Mouse (Mus musculus): ENCODE measurements around the gene Tubd1. TPM values are rescaled to one million over a fixed set of nuclear protein-coding genes. Genes with fewer than 3 reads are reported as not detected.
A peak's percentile ranks its signal among the peaks of the same experiment; 100 is the strongest.

The Tubd1 gene
- polyA plus RNA-seq, 1 experiment from 2014 or later, result 5.8 TPM

- Histone ChIP-seq H3K4me2 (replicated peaks) (peak overlapping the region; percentile 40), H3K4me3 (replicated peaks; ENCODE audit: low read length) (no peak overlapping the region), H3K36me3 (replicated peaks; ENCODE audit: control insufficient read depth, insufficient read depth) (peaks cover 10% of the 10 kb centered on the region), H3K27me3 (ENCODE audit: control insufficient read depth, insufficient read depth, low read length) (no peaks in the 10 kb centered on the region), H3K27ac (no peak overlapping the region), H3K9me3 (ENCODE audit: control insufficient read depth, low read length) (no peaks in the 10 kb centered on the region), H3K9ac (peak overlapping the region; percentile 6; the same call in 1 of the 2 replicates), H3K4me1 (replicated peaks; ENCODE audit: control insufficient read depth, insufficient read depth, low read length) (no peaks in the 10 kb centered on the region)
- no peak for DNase-seq (ENCODE audit: low spot score)
- 25% methylated on average over 12 of the region's 12 CpGs for WGBS
- ATAC-seq (ENCODE audit: low FRiP score), result no peak
Measured at GRCm38 (mm10) chr11:86586177-86586867, 41.5 kb downstream of the Tubd1 start.

GRCm38 (mm10) chr11:86586868-86587792 lies 42.3 kb downstream of the Tubd1 start:
- Histone ChIP-seq H3K4me3 (replicated peaks; ENCODE audit: low read length) (no peak overlapping the region), H3K9ac (peak overlapping the region; percentile 6; the same call in 1 of the 2 replicates), H3K27me3 (ENCODE audit: control insufficient read depth, insufficient read depth, low read length) (no peaks in the 10 kb centered on the region), H3K4me1 (replicated peaks; ENCODE audit: control insufficient read depth, insufficient read depth, low read length) (no peaks in the 10 kb centered on the region), H3K27ac (no peak overlapping the region), H3K4me2 (replicated peaks) (peak overlapping the region; percentile 40), H3K9me3 (ENCODE audit: control insufficient read depth, low read length) (no peaks in the 10 kb centered on the region), H3K36me3 (replicated peaks; ENCODE audit: control insufficient read depth, insufficient read depth) (peaks cover 10% of the 10 kb centered on the region)
- no peak for ATAC-seq (ENCODE audit: low FRiP score)
- peak; percentile 38 for DNase-seq (ENCODE audit: low spot score)
- WGBS, result 14% methylated on average over 15 of the region's 15 CpGs

DNA sequence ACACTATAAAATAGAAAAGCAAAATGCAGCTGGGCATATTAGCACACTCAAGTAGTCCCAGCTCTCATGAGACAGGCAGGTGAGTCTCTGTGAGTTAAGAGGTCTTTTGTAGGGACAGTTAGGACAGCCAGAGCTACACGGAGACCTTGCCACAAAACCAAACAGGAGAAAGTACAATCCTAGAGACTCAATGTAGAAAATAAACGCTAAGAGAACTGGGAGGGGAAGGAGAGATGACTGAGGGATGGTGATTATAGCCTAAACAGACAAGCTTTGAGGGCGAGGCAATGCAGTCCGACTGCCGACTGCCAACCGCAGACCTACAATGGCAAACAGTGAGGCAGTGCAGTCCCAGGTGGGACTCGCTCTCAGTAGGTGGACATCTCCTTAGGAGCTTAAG lies 43.0 kb downstream of the Tubd1 start:
- Histone ChIP-seq H3K4me2 (replicated peaks) (no peak overlapping the region), H3K4me3 (replicated peaks; ENCODE audit: low read length) (no peak overlapping the region), H3K9me3 (ENCODE audit: control insufficient read depth, low read length) (no peaks in the 10 kb centered on the region), H3K36me3 (replicated peaks; ENCODE audit: control insufficient read depth, insufficient read depth) (peaks cover 10% of the 10 kb centered on the region), H3K9ac (no peak overlapping the region), H3K4me1 (replicated peaks; ENCODE audit: control insufficient read depth, insufficient read depth, low read length) (peaks cover 2% of the 10 kb centered on the region; the same call in 1 of the 2 replicates), H3K27me3 (ENCODE audit: control insufficient read depth, insufficient read depth, low read length) (no peaks in the 10 kb centered on the region), H3K27ac (no peak overlapping the region)
- DNase-seq (ENCODE audit: low spot score) (no peak), ATAC-seq (ENCODE audit: low FRiP score) (no peak)
- WGBS, result 49% methylated on average over 7 of the region's 7 CpGs

- DNase-seq (ENCODE audit: low spot score) (no peak), ATAC-seq (ENCODE audit: low FRiP score) (no peak)
- H3K27me3 ChIP-seq (ENCODE audit: control insufficient read depth, insufficient read depth, low read length), result no peaks in the 10 kb centered on the region
Measured at GRCm38 (mm10) chr11:86588583-86589298, 44.0 kb downstream of the Tubd1 start.

GRCm38 (mm10) chr11:86590066-86590465 lies 45.3 kb downstream of the Tubd1 start:
- Histone ChIP-seq H3K36me3 (replicated peaks; ENCODE audit: control insufficient read depth, insufficient read depth) (peaks cover 7% of the 10 kb centered on the region; the same call in 1 of the 2 replicates), H3K9ac (no peak overlapping the region), H3K9me3 (ENCODE audit: control insufficient read depth, low read length) (no peaks in the 10 kb centered on the region), H3K4me2 (replicated peaks) (no peak overlapping the region), H3K27me3 (ENCODE audit: control insufficient read depth, insufficient read depth, low read length) (no peaks in the 10 kb centered on the region), H3K4me1 (replicated peaks; ENCODE audit: control insufficient read depth, insufficient read depth, low read length) (peaks cover 7% of the 10 kb centered on the region), H3K27ac (no peak overlapping the region), H3K4me3 (replicated peaks; ENCODE audit: low read length) (no peak overlapping the region)
- DNase-seq (ENCODE audit: low spot score) (no peak), ATAC-seq (ENCODE audit: low FRiP score) (no peak)
- WGBS, result 94% methylated on average over 4 of the region's 4 CpGs

More at GRCm38 (mm10) chr11:86588583-86589298, 44.0 kb downstream of the Tubd1 start:
- peaks cover 7% of the 10 kb centered on the region for H3K4me1 ChIP-seq (replicated peaks; ENCODE audit: control insufficient read depth, insufficient read depth, low read length)
- H3K9ac ChIP-seq, result no peak overlapping the region
- no peak overlapping the region for H3K4me3 ChIP-seq (replicated peaks; ENCODE audit: low read length)
- H3K9me3 ChIP-seq (ENCODE audit: control insufficient read depth, low read length), result no peaks in the 10 kb centered on the region
- 97% methylated on average over 4 of the region's 4 CpGs for WGBS
- H3K27ac ChIP-seq, result no peak overlapping the region
- no peak overlapping the region for H3K4me2 ChIP-seq (replicated peaks)
- H3K36me3 ChIP-seq (replicated peaks; ENCODE audit: control insufficient read depth, insufficient read depth), result peaks cover 10% of the 10 kb centered on the region

DNA sequence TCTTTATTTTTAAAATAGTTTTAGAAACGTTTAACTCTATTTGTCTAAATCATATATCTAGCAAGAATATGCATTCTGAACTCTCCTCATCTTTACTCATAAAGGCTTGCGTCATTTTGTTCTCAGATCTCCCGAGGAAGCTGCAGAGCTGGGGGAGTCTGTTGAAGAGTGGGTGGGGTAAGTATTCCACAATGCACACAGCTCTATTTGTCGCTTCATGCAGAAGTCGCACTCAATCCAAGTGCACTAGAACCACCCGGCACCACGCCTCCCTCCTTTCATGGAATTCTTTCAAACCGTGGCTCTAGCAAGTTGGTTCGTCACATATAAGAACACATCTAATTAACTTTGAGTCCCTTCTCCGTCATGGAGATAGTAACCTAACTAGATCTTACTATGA lies 45.8 kb downstream of the Tubd1 start:
- Histone ChIP-seq H3K4me3 (replicated peaks; ENCODE audit: low read length) (no peak overlapping the region), H3K27ac (no peak overlapping the region), H3K27me3 (ENCODE audit: control insufficient read depth, insufficient read depth, low read length) (no peaks in the 10 kb centered on the region), H3K9ac (no peak overlapping the region), H3K9me3 (ENCODE audit: control insufficient read depth, low read length) (no peaks in the 10 kb centered on the region), H3K36me3 (replicated peaks; ENCODE audit: control insufficient read depth, insufficient read depth) (0 out of 2 replicates have a peak, but pooled peaks cover 3% of the 10 kb centered on the region), H3K4me1 (replicated peaks; ENCODE audit: control insufficient read depth, insufficient read depth, low read length) (peaks cover 7% of the 10 kb centered on the region), H3K4me2 (replicated peaks) (no peak overlapping the region)
- no peak for DNase-seq (ENCODE audit: low spot score)
- 91% methylated on average over 10 of the region's 10 CpGs for WGBS
- no peak for ATAC-seq (ENCODE audit: low FRiP score)

DNA sequence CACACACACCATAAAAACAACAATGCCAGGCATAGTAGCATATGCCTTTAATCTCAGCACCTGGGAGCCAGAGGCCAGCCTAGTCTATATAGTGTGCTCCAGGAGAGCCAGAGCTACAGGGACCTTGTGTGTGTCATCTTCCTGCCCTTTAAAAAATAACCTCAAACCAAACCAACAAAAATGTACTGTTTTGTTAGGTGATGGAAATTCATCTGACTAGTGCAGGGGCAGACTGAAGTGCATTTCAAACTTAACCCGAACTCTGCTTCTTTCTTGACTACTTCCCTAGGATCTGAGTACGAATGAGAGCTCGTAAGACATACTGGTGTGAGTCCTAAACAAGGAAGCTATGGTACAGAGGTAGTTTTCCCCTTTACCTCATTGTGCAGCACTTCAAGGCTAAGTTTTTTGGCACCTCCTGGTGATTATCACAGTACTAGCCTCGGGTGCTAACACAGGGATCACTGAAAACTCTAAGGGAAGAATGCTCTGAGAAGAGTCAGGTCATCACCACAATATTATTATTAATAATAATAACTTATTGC lies 46.6 kb downstream of the Tubd1 start:
- 0 out of 2 replicates have a peak, but pooled peaks cover 3% of the 10 kb centered on the region for H3K36me3 ChIP-seq (replicated peaks; ENCODE audit: control insufficient read depth, insufficient read depth)
- no peak for DNase-seq (ENCODE audit: low spot score)
- peaks cover 7% of the 10 kb centered on the region for H3K4me1 ChIP-seq (replicated peaks; ENCODE audit: control insufficient read depth, insufficient read depth, low read length)
- H3K27ac ChIP-seq, result no peak overlapping the region
- H3K9me3 ChIP-seq (ENCODE audit: control insufficient read depth, low read length), result no peaks in the 10 kb centered on the region
- ATAC-seq (ENCODE audit: low FRiP score), result no peak
- H3K4me3 ChIP-seq (replicated peaks; ENCODE audit: low read length), result no peak overlapping the region
- H3K4me2 ChIP-seq (replicated peaks), result no peak overlapping the region
- H3K27me3 ChIP-seq (ENCODE audit: control insufficient read depth, insufficient read depth, low read length), result no peaks in the 10 kb centered on the region
- H3K9ac ChIP-seq, result no peak overlapping the region
- WGBS, result 90% methylated on average over 4 of the region's 4 CpGs

DNA sequence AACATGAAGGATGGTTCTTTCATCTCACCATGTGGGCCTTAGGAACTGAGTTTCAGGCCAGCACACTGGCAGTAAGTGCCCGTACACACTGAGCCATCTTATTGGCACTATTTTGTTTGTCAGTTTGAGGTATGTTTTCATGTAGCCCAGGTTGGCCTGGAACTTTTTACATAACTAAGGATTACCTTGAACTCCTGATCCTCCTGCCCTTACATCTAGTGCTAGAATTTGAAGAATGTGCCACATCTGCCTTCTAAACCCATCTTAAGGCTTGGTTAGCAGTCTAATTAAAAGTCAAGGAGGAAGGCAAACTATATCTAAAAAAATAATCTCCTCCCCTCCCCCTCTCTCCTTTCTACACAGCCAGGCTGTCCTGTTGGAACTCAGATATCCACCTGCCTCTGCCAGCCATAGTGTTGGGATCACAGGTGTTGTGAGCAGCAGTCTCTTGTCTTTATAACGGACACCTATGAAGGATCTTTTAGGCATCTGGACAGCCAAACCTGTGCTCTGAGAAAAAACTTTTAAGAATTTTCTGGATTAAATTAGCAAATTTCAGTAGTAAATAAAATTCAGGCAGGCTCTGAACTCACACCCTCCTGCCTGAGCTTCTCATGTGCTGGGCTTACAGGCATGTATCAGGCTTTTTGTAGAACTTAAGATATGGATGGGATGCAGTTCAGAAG lies 47.3 kb downstream of the Tubd1 start:
- Histone ChIP-seq H3K4me3 (replicated peaks; ENCODE audit: low read length) (no peak overlapping the region), H3K9ac (no peak overlapping the region), H3K36me3 (replicated peaks; ENCODE audit: control insufficient read depth, insufficient read depth) (0 out of 2 replicates have a peak, but pooled peaks cover 3% of the 10 kb centered on the region), H3K27me3 (ENCODE audit: control insufficient read depth, insufficient read depth, low read length) (no peaks in the 10 kb centered on the region), H3K9me3 (ENCODE audit: control insufficient read depth, low read length) (no peaks in the 10 kb centered on the region), H3K4me1 (replicated peaks; ENCODE audit: control insufficient read depth, insufficient read depth, low read length) (peaks cover 7% of the 10 kb centered on the region), H3K27ac (no peak overlapping the region), H3K4me2 (replicated peaks) (no peak overlapping the region)
- 90% methylated on average over 2 of the region's 2 CpGs for WGBS
- ATAC-seq (ENCODE audit: low FRiP score) (no peak), DNase-seq (ENCODE audit: low spot score) (no peak)
